In the genomic region with DNA sequence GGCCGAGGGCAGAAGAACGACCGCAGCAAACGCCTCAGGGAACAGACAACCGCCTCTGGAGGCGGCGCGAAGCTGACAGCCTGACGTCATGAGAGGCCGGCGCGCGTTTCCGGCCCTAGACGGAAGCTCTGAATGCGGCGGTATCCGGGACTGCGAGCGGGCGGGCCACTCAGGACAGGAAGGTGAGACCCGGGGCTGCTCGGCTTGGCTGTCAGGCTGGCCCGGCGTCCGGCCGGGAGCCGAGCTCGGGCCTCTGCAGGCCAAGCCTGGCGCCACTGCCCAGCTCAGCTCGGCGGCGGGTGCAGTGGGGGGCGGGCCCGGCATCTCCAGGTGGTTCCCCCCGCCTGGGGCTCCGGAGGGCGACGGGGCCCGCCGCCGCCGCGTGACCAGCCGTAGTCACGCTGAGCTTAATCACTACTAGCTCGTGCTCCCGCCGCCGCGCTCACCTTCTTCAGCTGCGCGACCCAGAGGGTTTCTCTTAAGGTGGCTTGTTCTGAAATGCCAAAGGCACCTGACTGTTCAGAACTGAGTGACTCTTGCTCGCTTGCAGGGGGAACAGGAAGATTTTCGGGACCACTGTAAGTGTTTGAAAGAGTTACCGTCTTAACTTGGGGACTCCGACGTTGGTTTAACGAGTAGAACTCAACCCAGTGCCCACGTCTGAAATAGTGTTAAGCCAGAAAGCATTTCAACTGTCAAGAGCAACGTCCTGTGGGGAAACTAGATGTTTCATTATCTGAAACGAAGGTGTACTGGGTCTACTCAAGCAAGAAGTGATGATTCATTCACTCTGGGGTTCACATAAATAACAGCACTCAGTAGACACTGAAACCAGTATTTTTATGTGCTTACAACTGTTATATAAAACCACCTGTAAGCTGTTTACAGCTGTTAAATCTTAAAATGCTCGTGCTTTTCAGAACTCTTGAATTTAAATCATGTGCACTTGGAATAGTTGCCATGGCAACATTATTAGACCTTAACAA, we compare ENCODE assay signal across 8 mouse cellular contexts. TPM values are rescaled to one million over a fixed set of nuclear protein-coding genes. Genes with fewer than 3 reads are reported as not detected.
A peak's percentile ranks its signal among the peaks of the same experiment; 100 is the strongest.
DNase-seq lines count a peak whose midpoint lies in the region; ATAC-seq and TF ChIP-seq lines count a peak whose summit lies in the region.

Gene Moap1 (minus strand): TSS at position 73 of the 986 bp plus-strand sequence.
Gene Tmem251 (plus strand): TSS at position 174 of the 986 bp plus-strand sequence.

- peak; percentile 98 for ATAC-seq in forebrain, embryonic 13.5 days
- peak; percentile 98 for ATAC-seq in neural tube, embryonic 15.5 days (ENCODE audit: low FRiP score)

- H3K4me1 ChIP-seq in ES-Bruce4 (ENCODE audit: control insufficient read depth, insufficient read depth, low read length): no peaks in the 10 kb centered on the region
- H3K4me1 ChIP-seq in forebrain, embryonic 13.5 days: peaks cover 25% of the 10 kb centered on the region
- H3K4me1 ChIP-seq in lung, adult 2 months (ENCODE audit: control insufficient read depth, insufficient read depth, low read length): peaks cover 7% of the 10 kb centered on the region
- H3K4me1 ChIP-seq in neural tube, embryonic 15.5 days: peaks cover 28% of the 10 kb centered on the region

- TF ChIP-seq POLR2A in ES-Bruce4 (IDR thresholded peaks at IDR 0.05; ENCODE audit: insufficient read depth, low read length): no peak
- TF ChIP-seq POLR2A in lung, adult 2 months (IDR thresholded peaks at IDR 0.05; ENCODE audit: borderline replicate concordance, extremely low read depth, low read depth, low read length): peak; percentile 68; the same call in 1 of the 2 replicates

- DNase-seq in c-Kit-positive CD71-positive TER-119-positive erythroid progenitor cells, embryonic 14.5 days (ENCODE audit: low spot score): peak; percentile 85
- DNase-seq in heart, postnatal 10 days: peak; percentile 94
- peak; percentile 87 to 91 for DNase-seq in layer of hippocampus, adult 18-20 months (ENCODE audit: low spot score in 2 of 2)
- DNase-seq in lung, adult 2 months: peak; percentile 89
- DNase-seq in testis, postnatal 10 days (ENCODE audit: low spot score): peak; percentile 89

- H3K27ac ChIP-seq in ES-Bruce4 (ENCODE audit: insufficient read depth, low read length): peak within 1 kb of the TSS; percentile 82
- H3K27ac ChIP-seq in forebrain, embryonic 13.5 days: peak within 1 kb of the TSS; percentile 93
- H3K27ac ChIP-seq in neural tube, embryonic 15.5 days (replicated peaks): peak within 1 kb of the TSS; percentile 97

- H3K9me3 ChIP-seq in ES-Bruce4 (replicated peaks; ENCODE audit: control insufficient read depth, insufficient read depth, low read length, poor library complexity, severe bottlenecking): no peaks in the 10 kb centered on the region
- H3K9me3 ChIP-seq in forebrain, embryonic 13.5 days (replicated peaks): no peaks in the 10 kb centered on the region
- H3K9me3 ChIP-seq in neural tube, embryonic 15.5 days (replicated peaks): no peaks in the 10 kb centered on the region

- H3K4me3 ChIP-seq in ES-Bruce4 (ENCODE audit: low read depth, low read length): peak within 1 kb of the TSS; percentile 91
- H3K4me3 ChIP-seq in forebrain, embryonic 13.5 days: peak within 1 kb of the TSS; percentile 88
- H3K4me3 ChIP-seq in lung, adult 2 months (replicated peaks; ENCODE audit: extremely low read depth, low read depth, low read length): peak within 1 kb of the TSS; percentile 80
- peak within 1 kb of the TSS; percentile 82 for H3K4me3 ChIP-seq in neural tube, embryonic 15.5 days (replicated peaks)

- under 1% methylated on average over 61 of the region's 63 CpGs for WGBS in forebrain, embryonic 13.5 days
- under 1% methylated on average over 62 of the region's 63 CpGs for WGBS in lung, adult 2 months
- under 1% methylated on average over 61 of the region's 63 CpGs for WGBS in neural tube, embryonic 15.5 days

- peak within 1 kb of the TSS; percentile 95 for H3K9ac ChIP-seq in ES-Bruce4 (ENCODE audit: low read depth, poor library complexity, severe bottlenecking)
- peak within 1 kb of the TSS; percentile 95 for H3K9ac ChIP-seq in forebrain, embryonic 13.5 days
- H3K9ac ChIP-seq in neural tube, embryonic 15.5 days (replicated peaks): peak within 1 kb of the TSS; percentile 91

- H3K36me3 ChIP-seq in ES-Bruce4 (ENCODE audit: control insufficient read depth, insufficient read depth, low read length, poor library complexity, severe bottlenecking): peaks cover 24% of the 10 kb centered on the region
- peaks cover 25% of the 10 kb centered on the region for H3K36me3 ChIP-seq in forebrain, embryonic 13.5 days (ENCODE audit: poor library complexity, severe bottlenecking)
- peaks cover 11% of the 10 kb centered on the region; the same call in 1 of the 2 replicates for H3K36me3 ChIP-seq in neural tube, embryonic 15.5 days

- peak within 1 kb of the TSS; percentile 87 for H3K4me2 ChIP-seq in forebrain, embryonic 13.5 days
- peak within 1 kb of the TSS; percentile 86 for H3K4me2 ChIP-seq in neural tube, embryonic 15.5 days

- H3K27me3 ChIP-seq in ES-Bruce4 (ENCODE audit: control insufficient read depth, insufficient read depth, low read length, poor library complexity, severe bottlenecking): no peaks in the 10 kb centered on the region
- H3K27me3 ChIP-seq in forebrain, embryonic 13.5 days: no peaks in the 10 kb centered on the region
- no peaks in the 10 kb centered on the region for H3K27me3 ChIP-seq in neural tube, embryonic 15.5 days (replicated peaks)

- intact Hi-C loops in heart, postnatal 10 days (cut with DNase I): loop anchor here (1.0 to 5.0 kb wide), 2 partner anchors 13 to 133 kb away; partner anchors contain the start of genes Btbd7, Gm28051, Gon7 and Ubr7

- TF ChIP-seq CTCF in ES-Bruce4 (IDR thresholded peaks at IDR 0.05; ENCODE audit: low read depth, low read length): no peak
- no peak for TF ChIP-seq CTCF in lung, adult 2 months (IDR thresholded peaks at IDR 0.05; ENCODE audit: insufficient read depth, low read length)

- TF ChIP-seq EP300 in ES-Bruce4 (IDR thresholded peaks at IDR 0.05; ENCODE audit: insufficient read depth, low read depth, low read length): no peak

RNA-seq across cellular contexts. Expression of gene Moap1, which starts in this region (rescaled TPM):
- polyA plus RNA-seq in ES-Bruce4 (2011; ENCODE audit: insufficient read depth, insufficient read length, low read depth, missing spikeins): 6.7 and 7.5 TPM in 2 replicates
- polyA plus RNA-seq in forebrain, embryonic 13.5 days (2015; fragmentation: Nextera tagmentation; extraction: Ambion mirVana): 38.7 and 45.2 TPM in 2 replicates
- 10 to 100 TPM in 1 of 2 experiments, 1 to 10 TPM in 1; 9.1 to 10.5 TPM for total RNA-seq in heart, postnatal 10 days (2021)
- total RNA-seq in layer of hippocampus, adult 18-20 months (2021): 10 to 100 TPM; 23.5 to 26.6 TPM
- polyA plus RNA-seq in lung, adult 2 months (2012; rRNA removed): 0.45 and 0.63 TPM in 2 replicates
- polyA plus RNA-seq in neural tube, embryonic 15.5 days (2015; fragmentation: Nextera tagmentation; extraction: Ambion mirVana): 62.5 and 76.5 TPM in 2 replicates

RNA-seq across cellular contexts. Expression of gene Tmem251, which starts in this region (rescaled TPM):
- polyA plus RNA-seq in ES-Bruce4 (2011; ENCODE audit: insufficient read depth, insufficient read length, low read depth, missing spikeins): 6.3 TPM in 2 replicates
- polyA plus RNA-seq in forebrain, embryonic 13.5 days (2015; fragmentation: Nextera tagmentation; extraction: Ambion mirVana): 12.4 and 14.3 TPM in 2 replicates
- total RNA-seq in heart, postnatal 10 days (2021): 1 to 10 TPM; 4.8 to 5.5 TPM
- total RNA-seq in layer of hippocampus, adult 18-20 months (2021): 1 to 10 TPM; 4.9 to 5.1 TPM
- polyA plus RNA-seq in lung, adult 2 months (2012; rRNA removed): 2.1 and 2.6 TPM in 2 replicates
- 11.7 and 11.9 TPM in 2 replicates for polyA plus RNA-seq in neural tube, embryonic 15.5 days (2015; fragmentation: Nextera tagmentation; extraction: Ambion mirVana)

Comparison
In these comparisons a context has a peak if more than half of its experiments do, and no peak if none do; other contexts are left out.
1. Peak in every context shown above with its lines: DNase-seq, ATAC-seq, H3K4me3 ChIP-seq and H3K27ac ChIP-seq.